Mouse (Mus musculus): ENCODE results near the gene Fyb2. TPM values are rescaled to one million over a fixed set of nuclear protein-coding genes. Genes with fewer than 3 reads are reported as not detected.

Gene Fyb2
- polyA plus RNA-seq (2015; fragmentation: Nextera tagmentation; extraction: Ambion mirVana) = 0.40 and 0.64 TPM in 2 replicates

DNA sequence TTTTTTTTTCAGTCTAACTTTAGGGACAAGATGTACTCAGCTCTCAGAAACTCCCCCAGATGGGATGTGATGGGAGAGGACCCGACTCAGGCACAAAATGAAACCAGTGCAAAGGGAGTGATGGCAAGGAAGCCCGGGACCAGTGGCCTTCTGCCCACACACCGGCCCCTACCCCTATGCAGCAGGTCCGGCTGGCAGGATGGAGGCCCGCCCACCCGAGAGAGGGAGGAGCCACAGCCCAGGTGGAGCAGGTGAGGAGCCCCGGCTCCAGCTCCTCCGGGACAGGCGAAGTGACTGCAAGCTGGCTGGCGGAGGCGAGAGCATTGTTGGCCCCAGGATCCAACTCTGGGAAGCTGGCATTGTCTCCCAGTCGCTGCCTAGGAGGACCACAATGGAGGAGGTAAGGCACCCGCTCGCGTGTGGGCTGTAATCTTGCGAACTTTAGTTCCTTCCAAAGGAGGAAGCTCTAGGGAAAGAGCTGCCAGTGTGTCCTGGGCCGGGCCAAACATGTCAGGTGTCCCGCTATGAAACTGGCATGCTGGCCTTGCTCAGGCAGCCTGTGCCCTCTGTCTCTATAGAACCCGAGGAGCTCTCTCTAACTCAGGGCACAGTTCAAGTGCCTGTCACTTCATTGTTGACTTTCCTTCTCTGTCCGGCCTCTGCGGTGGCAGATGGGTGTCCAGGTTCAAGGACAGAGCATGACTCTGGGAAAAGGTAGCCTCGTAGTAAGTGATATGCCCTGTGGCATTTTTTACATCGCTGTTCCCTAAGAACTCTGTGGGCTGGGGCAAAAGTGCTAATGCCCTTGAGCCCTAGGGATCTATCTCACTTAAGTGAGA lies at the start of gene Fyb2:
Fyb2 (plus strand) TSS at position 166 of the 839 bp plus-strand sequence.
- no peaks in the 10 kb centered on the region for H3K36me3 ChIP-seq (ENCODE audit: insufficient read depth, low read length)
- H3K4me2 ChIP-seq (replicated peaks; ENCODE audit: low read depth, low read length) = peak within 1 kb of the TSS; percentile 48
- H3K4me3 ChIP-seq (ENCODE audit: low read length) = peak within 1 kb of the TSS; percentile 28
- 0 out of 2 replicates have a peak, but pooled peaks cover 6% of the 10 kb centered on the region for H3K4me1 ChIP-seq (ENCODE audit: insufficient read depth, low read length)
- H3K9ac ChIP-seq (replicated peaks; ENCODE audit: low read length) = peak within 1 kb of the TSS; percentile 45
- 20% methylated on average over 23 of the region's 23 CpGs for WGBS
- H3K27me3 ChIP-seq (ENCODE audit: insufficient read depth, low read length) = no peaks in the 10 kb centered on the region
- H3K9me3 ChIP-seq (ENCODE audit: low read length) = no peaks in the 10 kb centered on the region
- H3K27ac ChIP-seq (ENCODE audit: low read length) = no peak within 1 kb of the TSS
- peak; percentile 65; the same call in 1 of the 2 replicates for ATAC-seq (ENCODE audit: low FRiP score, low TSS enrichment)

DNA sequence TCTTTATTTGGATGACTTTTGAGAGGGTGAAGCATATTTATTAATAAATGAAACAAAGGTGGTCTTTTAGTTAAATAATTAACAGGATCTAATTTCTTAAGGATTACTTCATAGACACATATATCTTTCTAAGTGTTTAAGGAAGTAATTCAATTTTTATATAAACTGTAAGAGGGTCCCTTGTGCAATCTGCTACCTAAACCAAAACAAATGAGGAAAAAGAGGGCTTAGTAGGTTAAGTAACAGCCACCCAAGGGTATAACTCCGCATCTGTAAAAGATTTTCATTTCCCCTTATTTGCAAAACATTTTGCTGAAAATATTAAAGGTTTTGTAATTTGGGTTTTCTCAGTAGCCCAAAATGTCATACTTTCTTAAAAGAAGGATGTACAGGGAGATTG lies 48.9 kb upstream of the Fyb2 start:
- 93% methylated on average over 1 of the region's 1 CpGs for WGBS
- H3K9me3 ChIP-seq (ENCODE audit: low read length) = no peaks in the 10 kb centered on the region
- no peaks in the 10 kb centered on the region for H3K27me3 ChIP-seq (ENCODE audit: insufficient read depth, low read length)
- H3K36me3 ChIP-seq (ENCODE audit: insufficient read depth, low read length) = no peaks in the 10 kb centered on the region
- H3K27ac ChIP-seq (ENCODE audit: low read length) = no peak overlapping the region
- no peak overlapping the region for H3K4me3 ChIP-seq (ENCODE audit: low read length)
- H3K4me1 ChIP-seq (ENCODE audit: insufficient read depth, low read length) = no peaks in the 10 kb centered on the region
- no peak overlapping the region for H3K4me2 ChIP-seq (replicated peaks; ENCODE audit: low read depth, low read length)
- ATAC-seq (ENCODE audit: low FRiP score, low TSS enrichment) = no peak
- no peak overlapping the region for H3K9ac ChIP-seq (replicated peaks; ENCODE audit: low read length)

DNA sequence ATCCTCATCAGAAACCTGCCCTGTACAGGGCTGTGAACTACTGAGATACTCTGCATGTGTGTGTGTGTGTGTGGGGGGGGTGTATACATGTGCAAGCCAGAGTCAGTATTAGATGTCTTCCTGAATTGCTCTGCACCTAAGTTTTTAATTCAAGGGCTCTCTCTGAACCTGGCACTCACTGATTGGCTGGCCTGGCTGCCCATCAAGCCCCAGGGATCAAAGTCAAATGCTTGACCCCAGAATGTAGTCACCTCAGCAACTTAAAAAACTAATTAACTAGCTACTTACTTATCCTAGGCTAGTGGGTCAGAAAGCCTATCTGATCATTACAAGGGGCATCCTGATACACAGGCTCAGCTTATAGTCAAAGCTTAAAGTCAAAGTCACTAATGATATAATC lies 43.7 kb upstream of the Fyb2 start:
- ATAC-seq (ENCODE audit: low FRiP score, low TSS enrichment) = no peak
- Histone ChIP-seq H3K36me3 (ENCODE audit: insufficient read depth, low read length) (no peaks in the 10 kb centered on the region), H3K9me3 (ENCODE audit: low read length) (no peaks in the 10 kb centered on the region), H3K27ac (ENCODE audit: low read length) (no peak overlapping the region), H3K4me2 (replicated peaks; ENCODE audit: low read depth, low read length) (no peak overlapping the region), H3K4me3 (ENCODE audit: low read length) (no peak overlapping the region), H3K27me3 (ENCODE audit: insufficient read depth, low read length) (no peaks in the 10 kb centered on the region), H3K9ac (replicated peaks; ENCODE audit: low read length) (no peak overlapping the region), H3K4me1 (ENCODE audit: insufficient read depth, low read length) (no peaks in the 10 kb centered on the region)

DNA sequence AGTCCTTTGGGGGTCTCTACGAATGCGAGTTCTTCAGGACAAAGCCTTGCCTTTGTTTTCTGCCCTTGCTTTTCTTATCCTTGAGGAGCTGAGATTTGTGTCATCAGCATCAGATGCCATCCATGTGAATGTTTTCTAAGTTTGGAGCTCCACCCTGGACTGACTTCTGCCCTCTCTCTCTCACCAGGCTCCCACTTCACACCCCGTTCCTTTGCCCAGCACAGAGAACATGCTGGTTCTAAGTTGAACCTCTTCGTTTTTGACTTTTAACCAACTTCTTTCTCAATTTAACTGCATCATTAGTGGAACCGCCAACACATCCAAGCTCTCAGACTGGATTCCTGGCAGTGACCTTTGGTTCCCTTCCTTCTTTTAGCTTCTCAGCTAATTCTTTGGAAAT lies 43.1 kb upstream of the Fyb2 start:
- WGBS = 86% methylated on average over 5 of the region's 5 CpGs
- Histone ChIP-seq H3K27me3 (ENCODE audit: insufficient read depth, low read length) (no peaks in the 10 kb centered on the region), H3K36me3 (ENCODE audit: insufficient read depth, low read length) (no peaks in the 10 kb centered on the region), H3K4me3 (ENCODE audit: low read length) (no peak overlapping the region), H3K9me3 (ENCODE audit: low read length) (no peaks in the 10 kb centered on the region), H3K4me2 (replicated peaks; ENCODE audit: low read depth, low read length) (no peak overlapping the region), H3K4me1 (ENCODE audit: insufficient read depth, low read length) (no peaks in the 10 kb centered on the region), H3K27ac (ENCODE audit: low read length) (no peak overlapping the region), H3K9ac (replicated peaks; ENCODE audit: low read length) (no peak overlapping the region)
- no peak for ATAC-seq (ENCODE audit: low FRiP score, low TSS enrichment)

DNA sequence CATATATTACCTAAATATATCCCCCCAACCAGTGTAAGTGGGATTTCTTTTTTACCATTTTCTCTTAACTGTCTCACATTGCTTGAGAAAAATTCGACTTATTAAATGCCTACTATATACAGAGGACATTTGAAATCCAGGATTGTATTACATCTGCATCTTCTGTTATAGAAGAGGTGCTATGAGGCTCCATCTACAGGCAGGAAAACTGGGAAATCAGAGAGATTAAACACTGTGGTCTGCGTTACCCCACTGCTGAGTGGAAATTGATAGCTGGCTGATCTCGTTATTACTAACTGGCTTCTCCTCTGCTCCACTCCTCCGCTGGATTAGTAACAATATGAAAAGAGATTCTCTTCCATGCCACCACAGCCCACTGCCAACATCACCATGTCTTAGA lies 37.4 kb upstream of the Fyb2 start:
- Histone ChIP-seq H3K4me2 (replicated peaks; ENCODE audit: low read depth, low read length) (no peak overlapping the region), H3K4me3 (ENCODE audit: low read length) (no peak overlapping the region), H3K9me3 (ENCODE audit: low read length) (no peaks in the 10 kb centered on the region), H3K4me1 (ENCODE audit: insufficient read depth, low read length) (no peaks in the 10 kb centered on the region), H3K36me3 (ENCODE audit: insufficient read depth, low read length) (no peaks in the 10 kb centered on the region), H3K27ac (ENCODE audit: low read length) (no peak overlapping the region), H3K27me3 (ENCODE audit: insufficient read depth, low read length) (no peaks in the 10 kb centered on the region), H3K9ac (replicated peaks; ENCODE audit: low read length) (no peak overlapping the region)
- ATAC-seq (ENCODE audit: low FRiP score, low TSS enrichment) = no peak
- WGBS = 64% methylated on average over 4 of the region's 4 CpGs

DNA sequence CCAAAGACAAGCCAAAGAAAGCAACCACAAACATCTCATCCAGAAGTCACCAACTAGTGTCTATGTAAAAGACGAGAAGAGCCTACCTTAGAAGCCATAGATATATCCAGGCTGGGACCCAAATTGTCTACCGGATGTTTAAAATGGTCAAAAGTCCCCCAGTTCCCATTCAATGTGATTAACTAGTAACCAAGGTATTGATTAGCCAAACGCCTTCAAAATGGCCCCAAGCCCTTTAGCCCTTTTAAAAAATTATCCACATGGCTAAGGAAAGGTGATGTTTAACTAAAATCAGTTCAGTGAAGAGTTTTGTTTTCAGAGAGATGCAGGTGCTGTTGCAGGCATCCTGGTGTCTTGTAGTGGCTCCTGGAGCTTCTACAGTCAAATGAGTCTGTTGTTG lies 36.9 kb upstream of the Fyb2 start, which contains the start of gene C8a:
C8a (minus strand) TSS at position 76 of the 400 bp plus-strand sequence.
- Histone ChIP-seq H3K27ac (ENCODE audit: low read length) (no peak within 1 kb of the TSS), H3K9ac (replicated peaks; ENCODE audit: low read length) (no peak within 1 kb of the TSS), H3K4me2 (replicated peaks; ENCODE audit: low read depth, low read length) (no peak within 1 kb of the TSS), H3K4me1 (ENCODE audit: insufficient read depth, low read length) (no peaks in the 10 kb centered on the region), H3K36me3 (ENCODE audit: insufficient read depth, low read length) (no peaks in the 10 kb centered on the region), H3K4me3 (ENCODE audit: low read length) (no peak within 1 kb of the TSS), H3K27me3 (ENCODE audit: insufficient read depth, low read length) (no peaks in the 10 kb centered on the region), H3K9me3 (ENCODE audit: low read length) (no peaks in the 10 kb centered on the region)
- ATAC-seq (ENCODE audit: low FRiP score, low TSS enrichment) = no peak
- WGBS = 73% methylated on average over 3 of the region's 3 CpGs

DNA sequence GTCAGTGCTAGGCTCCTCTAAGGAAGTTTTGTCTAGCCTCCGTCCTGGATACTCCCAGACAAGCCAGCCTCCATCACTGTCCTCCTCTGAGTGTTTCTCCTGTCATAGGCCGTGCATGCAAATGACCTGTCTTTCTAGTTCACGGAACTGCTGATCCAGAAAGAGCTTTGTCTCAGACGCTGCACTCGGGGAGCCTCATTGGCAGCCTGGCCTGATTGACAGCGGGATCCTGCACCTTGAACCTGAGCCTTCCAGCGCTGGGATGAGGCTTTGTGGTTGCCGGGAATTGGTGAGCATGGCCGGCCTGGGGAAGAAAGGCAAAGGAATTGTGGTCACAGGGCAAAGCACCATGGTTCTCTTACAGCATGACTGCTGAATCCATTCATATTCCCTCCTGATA lies 25.8 kb upstream of the Fyb2 start:
- 49% methylated on average over 9 of the region's 9 CpGs for WGBS
- no peaks in the 10 kb centered on the region for H3K27me3 ChIP-seq (ENCODE audit: insufficient read depth, low read length)
- no peaks in the 10 kb centered on the region; the same call in 1 of the 2 replicates for H3K9me3 ChIP-seq (ENCODE audit: low read length)
- no peak overlapping the region for H3K9ac ChIP-seq (replicated peaks; ENCODE audit: low read length)
- H3K36me3 ChIP-seq (ENCODE audit: insufficient read depth, low read length) = no peaks in the 10 kb centered on the region
- no peak for ATAC-seq (ENCODE audit: low FRiP score, low TSS enrichment)
- no peak overlapping the region for H3K27ac ChIP-seq (ENCODE audit: low read length)
- H3K4me1 ChIP-seq (ENCODE audit: insufficient read depth, low read length) = peaks cover 5% of the 10 kb centered on the region; the same call in 1 of the 2 replicates
- H3K4me2 ChIP-seq (replicated peaks; ENCODE audit: low read depth, low read length) = no peak overlapping the region
- no peak overlapping the region for H3K4me3 ChIP-seq (ENCODE audit: low read length)

DNA sequence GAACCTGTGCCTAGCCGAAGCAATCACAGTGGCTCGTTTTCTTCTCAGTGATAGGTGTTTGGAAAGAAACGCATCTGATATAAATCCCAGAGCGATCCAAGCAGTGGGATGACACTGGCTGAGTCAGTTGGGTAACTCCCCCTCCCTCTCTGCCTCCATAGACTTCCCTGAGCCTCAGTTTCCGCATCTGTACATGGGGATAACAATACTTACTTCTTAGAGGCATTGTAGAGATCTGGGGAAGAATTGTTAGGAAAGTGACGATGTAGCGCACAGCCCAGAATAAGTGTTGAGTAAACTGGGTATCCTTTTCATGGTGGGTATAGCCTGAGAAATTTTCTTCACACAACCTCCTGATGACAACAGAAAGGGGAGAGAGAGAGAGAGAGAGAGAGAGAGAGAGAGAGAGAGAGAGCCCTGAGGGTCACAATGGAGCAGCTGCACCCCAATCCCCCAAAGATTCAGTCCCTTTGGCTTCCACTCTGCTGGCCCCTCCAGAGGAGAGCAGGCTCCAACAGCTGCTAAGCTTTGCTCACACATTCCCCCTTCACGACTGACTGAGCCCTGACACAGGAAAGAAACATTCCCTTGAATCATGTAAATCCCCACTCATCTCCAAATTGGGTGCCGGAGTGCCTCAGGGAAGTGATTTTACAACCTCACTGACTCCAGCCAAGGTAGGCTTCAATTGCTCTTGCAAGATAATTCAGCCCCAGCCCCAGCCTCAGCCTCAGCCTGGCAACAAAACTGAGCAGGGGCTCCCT lies 24.6 kb upstream of the Fyb2 start:
- Histone ChIP-seq H3K36me3 (ENCODE audit: insufficient read depth, low read length) (no peaks in the 10 kb centered on the region), H3K9ac (replicated peaks; ENCODE audit: low read length) (no peak overlapping the region), H3K9me3 (ENCODE audit: low read length) (no peaks in the 10 kb centered on the region), H3K4me1 (ENCODE audit: insufficient read depth, low read length) (peaks cover 5% of the 10 kb centered on the region; the same call in 1 of the 2 replicates), H3K27ac (ENCODE audit: low read length) (no peak overlapping the region), H3K27me3 (ENCODE audit: insufficient read depth, low read length) (no peaks in the 10 kb centered on the region), H3K4me3 (ENCODE audit: low read length) (no peak overlapping the region), H3K4me2 (replicated peaks; ENCODE audit: low read depth, low read length) (no peak overlapping the region)
- WGBS = 68% methylated on average over 9 of the region's 9 CpGs
- no peak for ATAC-seq (ENCODE audit: low FRiP score, low TSS enrichment)

DNA sequence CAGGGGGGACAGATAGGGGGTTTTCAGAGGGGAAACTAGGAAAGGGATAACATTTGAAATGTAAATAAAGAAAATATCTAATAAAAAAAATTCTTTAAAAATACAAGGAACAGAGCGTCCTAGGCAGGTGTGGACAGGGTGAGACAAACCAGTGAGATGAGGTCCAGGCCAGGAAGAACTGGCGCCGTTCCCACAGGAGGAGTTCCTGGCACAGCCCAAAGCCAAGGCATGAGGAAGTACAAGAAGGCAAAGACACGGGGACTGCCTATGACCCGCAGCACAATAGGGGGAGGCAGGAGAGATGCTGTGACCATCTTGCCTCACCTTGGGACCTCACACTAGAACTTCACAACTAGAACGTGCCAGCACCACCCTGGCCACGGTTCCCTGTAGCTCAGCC lies 21.5 kb upstream of the Fyb2 start:
- Histone ChIP-seq H3K9me3 (ENCODE audit: low read length) (no peaks in the 10 kb centered on the region), H3K27ac (ENCODE audit: low read length) (no peak overlapping the region), H3K4me2 (replicated peaks; ENCODE audit: low read depth, low read length) (no peak overlapping the region), H3K4me1 (ENCODE audit: insufficient read depth, low read length) (peaks cover 5% of the 10 kb centered on the region; the same call in 1 of the 2 replicates), H3K9ac (replicated peaks; ENCODE audit: low read length) (no peak overlapping the region), H3K36me3 (ENCODE audit: insufficient read depth, low read length) (no peaks in the 10 kb centered on the region), H3K27me3 (ENCODE audit: insufficient read depth, low read length) (no peaks in the 10 kb centered on the region), H3K4me3 (ENCODE audit: low read length) (no peak overlapping the region)
- WGBS = 81% methylated on average over 7 of the region's 7 CpGs
- no peak for ATAC-seq (ENCODE audit: low FRiP score, low TSS enrichment)

DNA sequence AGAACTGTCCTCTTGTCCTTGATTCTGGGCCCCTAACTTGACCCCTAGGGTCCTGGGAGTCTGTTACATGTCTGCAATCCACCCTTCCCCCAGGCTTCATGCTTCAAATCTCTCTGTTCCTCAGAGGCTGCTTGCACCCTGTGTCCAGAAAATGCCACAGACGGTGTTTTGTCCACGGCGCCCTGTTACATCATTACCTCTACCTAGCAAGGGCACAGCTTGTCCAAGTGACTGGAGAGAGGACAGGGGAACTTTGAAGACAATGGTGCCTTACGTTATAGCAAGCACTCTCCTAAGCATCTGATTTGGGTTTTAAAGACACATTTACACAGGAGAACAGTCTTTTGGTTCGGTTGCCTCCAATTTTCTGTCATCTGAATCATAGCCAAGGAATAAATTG lies 19.7 kb upstream of the Fyb2 start:
- Histone ChIP-seq H3K27me3 (ENCODE audit: insufficient read depth, low read length) (no peaks in the 10 kb centered on the region), H3K36me3 (ENCODE audit: insufficient read depth, low read length) (no peaks in the 10 kb centered on the region), H3K9ac (replicated peaks; ENCODE audit: low read length) (no peak overlapping the region), H3K9me3 (ENCODE audit: low read length) (no peaks in the 10 kb centered on the region), H3K27ac (ENCODE audit: low read length) (no peak overlapping the region), H3K4me1 (ENCODE audit: insufficient read depth, low read length) (peaks cover 5% of the 10 kb centered on the region; the same call in 1 of the 2 replicates), H3K4me2 (replicated peaks; ENCODE audit: low read depth, low read length) (no peak overlapping the region), H3K4me3 (ENCODE audit: low read length) (no peak overlapping the region)
- no peak for ATAC-seq (ENCODE audit: low FRiP score, low TSS enrichment)
- WGBS = 82% methylated on average over 5 of the region's 5 CpGs
